In genomic region chr7:19082171-19082570, GRCm38 (mm10) we compare ENCODE assay signal across 19 mouse cellular contexts. TPM values are rescaled to one million over a fixed set of nuclear protein-coding genes. Genes with fewer than 3 reads are reported as not detected.
DNase-seq lines count a peak whose midpoint lies in the region; ATAC-seq and TF ChIP-seq lines count a peak whose summit lies in the region.
"Had no signal": no experiment of that assay in that cellular context is flagged by ENCODE, and none has a peak within 500 bp of the region (broad histone marks: within the 10 kb centered on the region; RNA-seq: fewer than 3 reads in every experiment).

No protein-coding gene starts in this region.

- peak overlapping the region; percentile 39 for H3K9ac ChIP-seq in heart, embryonic 14.5 days (ENCODE audit: low read length)
- H3K9ac ChIP-seq in lung, embryonic 15.5 days, result no peak overlapping the region
- H3K9ac ChIP-seq in stomach, embryonic 15.5 days, result no peak overlapping the region
- H3K9ac ChIP-seq: forebrain, postnatal 0 days; midbrain, embryonic 13.5 days had no signal

- peaks cover 59% of the 10 kb centered on the region for H3K36me3 ChIP-seq in heart, embryonic 14.5 days (ENCODE audit: control insufficient read depth, insufficient read depth, low read length)
- H3K36me3 ChIP-seq in lung, embryonic 15.5 days, result peaks cover 48% of the 10 kb centered on the region
- H3K36me3 ChIP-seq in stomach, embryonic 15.5 days, result peaks cover 37% of the 10 kb centered on the region

- intact Hi-C loops in left cerebral cortex, adult 2 months (cut with DNase I), result no loop called here

- H3K4me3 ChIP-seq in heart, embryonic 14.5 days (ENCODE audit: control insufficient read depth in 1 of 2, insufficient read depth in 1 of 2, low read depth in 1 of 2, low read length in 2 of 2), result no peak overlapping the region
- H3K4me3 ChIP-seq in lung, embryonic 15.5 days, result no peak overlapping the region
- no peak overlapping the region for H3K4me3 ChIP-seq in stomach, embryonic 15.5 days (replicated peaks)
- H3K4me3 ChIP-seq in left cerebral cortex, adult 2 months, result no peak overlapping the region
- H3K4me3 ChIP-seq: midbrain, embryonic 13.5 days had no signal

- no peaks in the 10 kb centered on the region for H3K9me3 ChIP-seq in heart, embryonic 14.5 days (ENCODE audit: control insufficient read depth, low read length)
- no peaks in the 10 kb centered on the region for H3K9me3 ChIP-seq in lung, embryonic 15.5 days
- H3K9me3 ChIP-seq in stomach, embryonic 15.5 days, result no peaks in the 10 kb centered on the region
- H3K9me3 ChIP-seq: midbrain, embryonic 13.5 days had no signal

- H3K4me2 ChIP-seq in heart, embryonic 14.5 days (ENCODE audit: low read length), result no peak overlapping the region
- H3K4me2 ChIP-seq in lung, embryonic 15.5 days, result no peak overlapping the region
- H3K4me2 ChIP-seq in stomach, embryonic 15.5 days, result no peak overlapping the region
- H3K4me2 ChIP-seq: midbrain, embryonic 13.5 days had no signal

- H3K27ac ChIP-seq in heart, embryonic 14.5 days (replicated peaks in 1 of 2; ENCODE audit: control insufficient read depth in 1 of 2, insufficient read depth in 1 of 2, low read depth in 2 of 2, low read length in 2 of 2), result peak overlapping the region; percentile 78; a peak in 3 of 4 replicates
- peak overlapping the region; percentile 46; the same call in 1 of the 2 replicates for H3K27ac ChIP-seq in lung, embryonic 15.5 days
- 0 out of 2 replicates have a peak overlapping the region, but pooled peaks have one; percentile 42 for H3K27ac ChIP-seq in stomach, embryonic 15.5 days
- no peak overlapping the region for H3K27ac ChIP-seq in left cerebral cortex, adult 2 months
- H3K27ac ChIP-seq: midbrain, embryonic 13.5 days had no signal

- no peak for ATAC-seq in heart, embryonic 14.5 days (ENCODE audit: insufficient number of reproducible peaks, insufficient read depth, low FRiP score, low read depth)
- ATAC-seq in lung, embryonic 15.5 days (ENCODE audit: borderline replicate concordance, extremely low read depth, low FRiP score, low TSS enrichment), result no peak
- ATAC-seq in stomach, embryonic 15.5 days (ENCODE audit: insufficient read depth, low FRiP score, low read depth), result no peak
- ATAC-seq: forebrain, postnatal 0 days; midbrain, embryonic 13.5 days had no signal

- H3K4me1 ChIP-seq in heart, embryonic 14.5 days (ENCODE audit: control insufficient read depth in 2 of 2, insufficient read depth in 2 of 2, low read length in 2 of 2), result peaks cover 41 to 64% of the 10 kb centered on the region in 2 experiments
- H3K4me1 ChIP-seq in lung, embryonic 15.5 days, result peaks cover 56% of the 10 kb centered on the region
- peaks cover 61% of the 10 kb centered on the region for H3K4me1 ChIP-seq in stomach, embryonic 15.5 days

- no peaks in the 10 kb centered on the region for H3K27me3 ChIP-seq in heart, embryonic 14.5 days (ENCODE audit: control insufficient read depth, insufficient read depth, low read length)
- H3K27me3 ChIP-seq in lung, embryonic 15.5 days, result no peaks in the 10 kb centered on the region
- H3K27me3 ChIP-seq in stomach, embryonic 15.5 days (replicated peaks), result no peaks in the 10 kb centered on the region
- H3K27me3 ChIP-seq: midbrain, embryonic 13.5 days had no signal

- DNase-seq in adrenal gland, adult 2 months, result peak; percentile 49
- DNase-seq in adrenal gland, postnatal 14 days, result no peak
- DNase-seq in heart, adult 8-10 months (ENCODE audit: low spot score), result no peak
- DNase-seq in lung, adult 18-20 months, result no peak
- no peak for DNase-seq in left cerebral cortex, adult 2 months (ENCODE audit: extremely low spot score in 1 of 2, low spot score in 2 of 2)
- DNase-seq: adrenal gland, postnatal 10 days; cerebellum, postnatal 36 days; forebrain, postnatal 0 days; lung, adult 2 months; retina, postnatal 1 day; thymus, postnatal 36 days had no signal

- WGBS in heart, embryonic 14.5 days, result 89% methylated on average over 4 of the region's 4 CpGs
- WGBS in lung, embryonic 15.5 days, result 73% methylated on average over 4 of the region's 4 CpGs
- WGBS in stomach, embryonic 15.5 days, result 75% methylated on average over 4 of the region's 4 CpGs

- no peak for TF ChIP-seq CTCF in left cerebral cortex, adult 2 months (IDR thresholded peaks at IDR 0.05)

RNA-seq across cellular contexts. Expression of gene Dmpk, which starts 1.5 kb away (rescaled TPM):
- total RNA-seq in adrenal gland, adult 2 months (2021), result 100 to 1,000 TPM; 130 to 142 TPM
- 743 and 836 TPM in 2 replicates for polyA plus RNA-seq in adrenal gland, adult 2 months (2012; rRNA removed)
- 64.2 and 65.6 TPM in 2 replicates for total RNA-seq in adrenal gland, postnatal 14 days (2021)
- 31.1 and 36.0 TPM in 2 replicates for polyA plus RNA-seq in heart, embryonic 14.5 days (2014; fragmentation: Nextera tagmentation; extraction: Ambion mirVana)
- total RNA-seq in heart, adult 8-10 months (2022), result 100 to 1,000 TPM; 532 to 655 (median 581) TPM
- 24.2 and 27.1 TPM in 2 replicates for polyA plus RNA-seq in lung, embryonic 15.5 days (2015; fragmentation: Nextera tagmentation; extraction: Ambion mirVana)
- 73.9 and 77.2 TPM in 2 replicates for polyA plus RNA-seq in stomach, embryonic 15.5 days (2015; fragmentation: Nextera tagmentation; extraction: Ambion mirVana)
- 10 to 100 TPM; 35.2 to 50.4 TPM for total RNA-seq in left cerebral cortex, adult 2 months (2021)

RNA-seq across cellular contexts. Expression of gene Dmwd, which starts 6.1 kb away (rescaled TPM):
- total RNA-seq in adrenal gland, adult 2 months (2021), result 10 to 100 TPM; 44.2 to 58.5 TPM
- 144 and 152 TPM in 2 replicates for polyA plus RNA-seq in adrenal gland, adult 2 months (2012; rRNA removed)
- 45.7 and 47.7 TPM in 2 replicates for total RNA-seq in adrenal gland, postnatal 14 days (2021)
- 19.6 and 20.4 TPM in 2 replicates for polyA plus RNA-seq in heart, embryonic 14.5 days (2014; fragmentation: Nextera tagmentation; extraction: Ambion mirVana)
- 10 to 100 TPM; 49.9 to 57.5 (median 54.0) TPM for total RNA-seq in heart, adult 8-10 months (2022)
- 15.9 and 17.1 TPM in 2 replicates for polyA plus RNA-seq in lung, embryonic 15.5 days (2015; fragmentation: Nextera tagmentation; extraction: Ambion mirVana)
- 13.7 and 15.1 TPM in 2 replicates for polyA plus RNA-seq in stomach, embryonic 15.5 days (2015; fragmentation: Nextera tagmentation; extraction: Ambion mirVana)
- 100 to 1,000 TPM; 141 to 143 TPM for total RNA-seq in left cerebral cortex, adult 2 months (2021)

RNA-seq across cellular contexts. Expression of gene Six5, which starts 12.2 kb away (rescaled TPM):
- 10 to 100 TPM; 12.6 to 16.1 TPM for total RNA-seq in adrenal gland, adult 2 months (2021)
- polyA plus RNA-seq in adrenal gland, adult 2 months (2012; rRNA removed), result 77.3 and 86.0 TPM in 2 replicates
- total RNA-seq in adrenal gland, postnatal 14 days (2021), result 13.3 and 15.3 TPM in 2 replicates
- 7.3 and 8.3 TPM in 2 replicates for polyA plus RNA-seq in heart, embryonic 14.5 days (2014; fragmentation: Nextera tagmentation; extraction: Ambion mirVana)
- total RNA-seq in heart, adult 8-10 months (2022), result 1 to 10 TPM; 5.8 to 9.9 (median 7.8) TPM
- polyA plus RNA-seq in lung, embryonic 15.5 days (2015; fragmentation: Nextera tagmentation; extraction: Ambion mirVana), result 9.5 and 9.7 TPM in 2 replicates
- polyA plus RNA-seq in stomach, embryonic 15.5 days (2015; fragmentation: Nextera tagmentation; extraction: Ambion mirVana), result 10.8 and 12.1 TPM in 2 replicates
- total RNA-seq in left cerebral cortex, adult 2 months (2021), result 1 to 10 TPM; 1.9 to 2.0 TPM

RNA-seq across cellular contexts. Expression of gene Rsph6a, which starts 27.7 kb away (rescaled TPM):
- not detected for total RNA-seq in adrenal gland, adult 2 months (2021)
- polyA plus RNA-seq in adrenal gland, adult 2 months (2012; rRNA removed), result not detected in 2 replicates
- total RNA-seq in adrenal gland, postnatal 14 days (2021), result not detected in 2 replicates
- polyA plus RNA-seq in heart, embryonic 14.5 days (2014; fragmentation: Nextera tagmentation; extraction: Ambion mirVana), result not detected in 2 replicates
- total RNA-seq in heart, adult 8-10 months (2022), result not detected
- not detected in 2 replicates for polyA plus RNA-seq in lung, embryonic 15.5 days (2015; fragmentation: Nextera tagmentation; extraction: Ambion mirVana)
- not detected in 2 replicates for polyA plus RNA-seq in stomach, embryonic 15.5 days (2015; fragmentation: Nextera tagmentation; extraction: Ambion mirVana)
- under 1 TPM; 0.27 to 0.30 TPM for total RNA-seq in left cerebral cortex, adult 2 months (2021)
- total RNA-seq: adrenal gland, postnatal 10 days; granulocyte monocyte progenitor cell, adult 5-6 weeks; layer of hippocampus, adult 18-20 months had no signal
- polyA plus RNA-seq: intestine, embryonic 14.5 days; lung, adult 2 months; neural tube, embryonic 11.5 days had no signal

RNA-seq across cellular contexts. Expression of gene Gm4969, which starts 36.0 kb away (rescaled TPM):
- total RNA-seq in adrenal gland, adult 2 months (2021), result not detected
- polyA plus RNA-seq in adrenal gland, adult 2 months (2012; rRNA removed), result 0.04 TPM in 1 of 2 replicates, not detected in the other
- total RNA-seq in adrenal gland, postnatal 14 days (2021), result 0.19 TPM in 1 of 2 replicates, not detected in the other
- 1.2 TPM in 2 replicates for polyA plus RNA-seq in heart, embryonic 14.5 days (2014; fragmentation: Nextera tagmentation; extraction: Ambion mirVana)
- not detected for total RNA-seq in heart, adult 8-10 months (2022)
- polyA plus RNA-seq in lung, embryonic 15.5 days (2015; fragmentation: Nextera tagmentation; extraction: Ambion mirVana), result 1.8 and 1.9 TPM in 2 replicates
- 2.8 and 3.2 TPM in 2 replicates for polyA plus RNA-seq in stomach, embryonic 15.5 days (2015; fragmentation: Nextera tagmentation; extraction: Ambion mirVana)
- under 1 TPM; 0.21 to 0.27 TPM for total RNA-seq in left cerebral cortex, adult 2 months (2021)
- polyA plus RNA-seq: lung, adult 2 months had no signal
